Mouse (Mus musculus): ENCODE data around the gene Tnnc2.

DNA sequence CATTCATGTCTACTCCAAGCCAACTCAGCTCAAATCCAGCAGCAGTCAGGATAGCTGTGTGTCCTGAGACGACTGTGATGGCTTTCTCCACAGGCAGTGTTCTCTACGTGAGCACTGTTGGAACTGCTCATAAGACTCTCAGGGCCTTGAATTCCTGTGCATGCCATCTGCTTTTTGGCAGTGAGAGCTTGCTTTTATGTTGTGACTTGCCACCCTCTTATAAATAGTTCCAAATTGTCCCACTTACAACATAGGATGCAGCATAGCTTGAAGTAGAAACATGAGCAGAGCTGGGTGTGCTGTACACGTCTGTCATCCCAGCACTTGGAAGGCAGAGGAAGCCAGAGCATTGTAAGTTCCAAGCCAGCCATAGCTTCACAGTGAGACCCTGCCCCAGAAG is 13.9 kb downstream of the Tnnc2 start:
- TF ChIP-seq CTCF (IDR thresholded peaks at IDR 0.05; ENCODE audit: borderline replicate concordance, insufficient read depth, low read depth, low read length), result no peak
- TF ChIP-seq POLR2A (IDR thresholded peaks at IDR 0.05; ENCODE audit: borderline replicate concordance, insufficient read depth, low read length), result no peak
